Mouse (Mus musculus): ENCODE results near the gene Lrrk1. TPM values are rescaled to one million over a fixed set of nuclear protein-coding genes. Genes with fewer than 3 reads are reported as not detected.
"Not testable (repeated sequence)": the region's sequence is repeated elsewhere in the genome, so short reads cannot be mapped to it uniquely, and the experiment has no call there.

The Lrrk1 gene
- total and polyA plus RNA-seq, 3 experiments, result 5.0 to 16.9 (median 13.6) TPM

GRCm38 (mm10) chr7:66190385-66190784 lies 197.8 kb downstream of the Lrrk1 start:
- H3K4me1 ChIP-seq (ENCODE audit: control insufficient read depth in 1 of 2, insufficient read depth in 2 of 2), result peaks cover 32 to 56% of the 10 kb centered on the region in 2 experiments
- DNase-seq (ENCODE audit: extremely low read depth); H3K79me2 ChIP-seq (replicated peaks; ENCODE audit: control insufficient read depth, extremely low read depth, insufficient read depth, poor library complexity, severe bottlenecking); H3K4me2 ChIP-seq (ENCODE audit: insufficient read depth, low read depth, poor library complexity, severe bottlenecking); in situ Hi-C loops (cut with MboI; ENCODE audit: low pct_ligation_motif_present, low pct_unique_long_range_greater_than_20kb, low sequenced_read_pairs); H3K36me3 ChIP-seq (replicated peaks in 1 of 2; ENCODE audit: control insufficient read depth in 1 of 2, insufficient read depth in 1 of 2, low read length in 1 of 2); dilution Hi-C loops (cut with MboI; ENCODE audit: extremely low pct_ligation_motif_present, extremely low pct_unique_long_range_greater_than_20kb, low sequenced_read_pairs); H3K9me3 ChIP-seq (replicated peaks; ENCODE audit: low read length); H3K27me3 ChIP-seq (replicated peaks); H3K27ac ChIP-seq (ENCODE audit: insufficient read depth, low read depth); H3K4me3 ChIP-seq (replicated peaks in 1 of 3; ENCODE audit: low read depth in 2 of 3, low read length in 2 of 3, poor library complexity in 1 of 3); H3K9ac ChIP-seq (ENCODE audit: insufficient read depth, low read depth): not testable (repeated sequence)
- peak in 1 of 2 experiments; percentile 30; a peak in 2 of 4 replicates for TF ChIP-seq CTCF (conservative IDR thresholded peaks at IDR 0.05 in 1 of 2, IDR thresholded peaks at IDR 0.05 in 1 of 2; ENCODE audit: low read depth in 2 of 2, low read length in 2 of 2)

GRCm38 (mm10) chr7:66187581-66188231 lies 200.4 kb downstream of the Lrrk1 start:
- TF ChIP-seq EP300 (IDR thresholded peaks at IDR 0.05; ENCODE audit: low read length), result 0 out of 2 replicates have a peak, but pooled peaks have one; percentile 3
- TF ChIP-seq ZNF384 (IDR thresholded peaks at IDR 0.05; ENCODE audit: low read depth, low read length), result no peak
- no peak for TF ChIP-seq NELFE (IDR thresholded peaks at IDR 0.05; ENCODE audit: low read depth, low read length)
- peak; percentile 50; the same call in 1 of the 2 replicates for TF ChIP-seq TCF12 (IDR thresholded peaks at IDR 0.05; ENCODE audit: low read depth, low read length)
- no peak for TF ChIP-seq POLR2AphosphoS2 (IDR thresholded peaks at IDR 0.05; ENCODE audit: low read depth, low read length)
- no peak for TF ChIP-seq SIN3A (IDR thresholded peaks at IDR 0.05; ENCODE audit: low read length)
- TF ChIP-seq GABPA (IDR thresholded peaks at IDR 0.05; ENCODE audit: insufficient replicate concordance, low read depth, low read length), result no peak
- no peak for TF ChIP-seq JUND (conservative IDR thresholded peaks at IDR 0.05; ENCODE audit: low read depth, low read length)
- peak; percentile 71 for TF ChIP-seq ETS1 (conservative IDR thresholded peaks at IDR 0.05; ENCODE audit: low read depth, low read length)
- TF ChIP-seq ELF1 (IDR thresholded peaks at IDR 0.05; ENCODE audit: low read depth, low read length), result no peak
- no peak for TF ChIP-seq USF2 (conservative IDR thresholded peaks at IDR 0.05; ENCODE audit: low read depth, low read length)
- no peak for TF ChIP-seq TBP (conservative IDR thresholded peaks at IDR 0.05; ENCODE audit: low read depth, low read length)
- peak; percentile 69 for TF ChIP-seq MAX (IDR thresholded peaks at IDR 0.05; ENCODE audit: low read length)
- no peak for TF ChIP-seq RCOR1 (conservative IDR thresholded peaks at IDR 0.05; ENCODE audit: low read depth, low read length)
- no peak for TF ChIP-seq MXI1 (IDR thresholded peaks at IDR 0.05; ENCODE audit: low read depth, low read length)
- no peak for TF ChIP-seq E2F4 (IDR thresholded peaks at IDR 0.05; ENCODE audit: insufficient replicate concordance, low read depth, low read length)
- no peak for TF ChIP-seq UBTF (IDR thresholded peaks at IDR 0.05; ENCODE audit: low read depth, low read length)
- no peak for TF ChIP-seq JUN (IDR thresholded peaks at IDR 0.05; ENCODE audit: insufficient read depth, low read depth, low read length)
- TF ChIP-seq SMC3 (IDR thresholded peaks at IDR 0.05; ENCODE audit: low read depth, low read length), result no peak
- no peak for TF ChIP-seq HCFC1 (IDR thresholded peaks at IDR 0.05; ENCODE audit: low read depth, low read length)
- TF ChIP-seq ZMIZ1 (IDR thresholded peaks at IDR 0.05; ENCODE audit: low read depth, low read length), result no peak
- peak; percentile 80 for TF ChIP-seq BHLHE40 (IDR thresholded peaks at IDR 0.05; ENCODE audit: low read depth, low read length)
- no peak for TF ChIP-seq ZKSCAN1 (IDR thresholded peaks at IDR 0.05; ENCODE audit: borderline replicate concordance, low read depth, low read length)
- TF ChIP-seq ZC3H11A (IDR thresholded peaks at IDR 0.05; ENCODE audit: low read depth, low read length), result no peak
- TF ChIP-seq NRF1 (IDR thresholded peaks at IDR 0.05; ENCODE audit: low read depth, low read length), result no peak
- peak; percentile 46; the same call in 1 of the 2 replicates for TF ChIP-seq IRF4 (IDR thresholded peaks at IDR 0.05; ENCODE audit: low read depth, low read length)
- peak; percentile 41; the same call in 1 of the 2 replicates for TF ChIP-seq MEF2A (IDR thresholded peaks at IDR 0.05; ENCODE audit: borderline replicate concordance, low read depth, low read length)
- TF ChIP-seq KAT2A (IDR thresholded peaks at IDR 0.05; ENCODE audit: insufficient replicate concordance, low read length), result no peak
- no peak for TF ChIP-seq MYC (IDR thresholded peaks at IDR 0.05; ENCODE audit: low read depth, low read length)
- peak; percentile 73 for DNase-seq (ENCODE audit: extremely low read depth)
- dilution Hi-C loops (cut with MboI; ENCODE audit: extremely low pct_ligation_motif_present, extremely low pct_unique_long_range_greater_than_20kb, low sequenced_read_pairs) (no loop called here), in situ Hi-C loops (cut with MboI; ENCODE audit: low pct_ligation_motif_present, low pct_unique_long_range_greater_than_20kb, low sequenced_read_pairs) (no loop called here)
- peak overlapping the region; percentile 22; the same call in 1 of the 2 replicates for H3K4me2 ChIP-seq (ENCODE audit: insufficient read depth, low read depth, poor library complexity, severe bottlenecking)
- no peak overlapping the region for H3K27ac ChIP-seq (ENCODE audit: insufficient read depth, low read depth)
- peaks cover 17 to 53% of the 10 kb centered on the region in 2 experiments for H3K4me1 ChIP-seq (ENCODE audit: control insufficient read depth in 1 of 2, insufficient read depth in 2 of 2)
- H3K4me3 ChIP-seq (replicated peaks in 1 of 3; ENCODE audit: low read depth in 2 of 3, low read length in 2 of 3, poor library complexity in 1 of 3), result no peak overlapping the region
- no peak overlapping the region for H3K9ac ChIP-seq (ENCODE audit: insufficient read depth, low read depth)
- no peaks in the 10 kb centered on the region for H3K9me3 ChIP-seq (replicated peaks; ENCODE audit: low read length)
- H3K36me3 ChIP-seq (replicated peaks in 1 of 2; ENCODE audit: control insufficient read depth in 1 of 2, insufficient read depth in 1 of 2, low read length in 1 of 2), result no peaks in the 10 kb centered on the region
- H3K27me3 ChIP-seq (replicated peaks), result no peaks in the 10 kb centered on the region
- no peaks in the 10 kb centered on the region for H3K79me2 ChIP-seq (replicated peaks; ENCODE audit: control insufficient read depth, extremely low read depth, insufficient read depth, poor library complexity, severe bottlenecking)

Measured in CH12.LX (cell line).